Mouse (Mus musculus): Measurements from ENCODE around the gene Syp. TPM values are rescaled to one million over a fixed set of nuclear protein-coding genes. Genes with fewer than 3 reads are reported as not detected.
A peak's percentile ranks its signal among the peaks of the same experiment; 100 is the strongest.

Gene Syp
- polyA plus RNA-seq, 1 experiment from 2014 or later: 5.3 TPM

GRCm38 (mm10) chrX:7680864-7681263 is 42.6 kb downstream of the Syp start, which contains the start of gene Magix:
Gene Magix, minus strand, starts transcription at chrX:7681251.
- Histone ChIP-seq H3K4me3 (replicated peaks) (peak within 1 kb of the TSS; percentile 32), H3K36me3 (no peaks in the 10 kb centered on the region), H3K9me3 (replicated peaks) (no peaks in the 10 kb centered on the region), H3K4me2 (replicated peaks) (peak within 1 kb of the TSS; percentile 56), H3K27ac (replicated peaks) (no peak within 1 kb of the TSS), H3K27me3 (no peaks in the 10 kb centered on the region), H3K4me1 (no peaks in the 10 kb centered on the region), H3K9ac (no peak within 1 kb of the TSS)
- no peak for ATAC-seq (ENCODE audit: insufficient number of reproducible peaks, low FRiP score, low TSS enrichment, low read depth)
- WGBS: 63% methylated on average over 14 of the region's 14 CpGs

- Histone ChIP-seq H3K27ac (replicated peaks) (no peak overlapping the region), H3K9ac (no peak overlapping the region), H3K9me3 (replicated peaks) (no peaks in the 10 kb centered on the region), H3K4me3 (replicated peaks) (no peak overlapping the region), H3K36me3 (no peaks in the 10 kb centered on the region), H3K27me3 (no peaks in the 10 kb centered on the region), H3K4me2 (replicated peaks) (no peak overlapping the region), H3K4me1 (no peaks in the 10 kb centered on the region)
- ATAC-seq (ENCODE audit: insufficient number of reproducible peaks, low FRiP score, low TSS enrichment, low read depth): no peak
- WGBS: 77% methylated on average over 2 of the region's 2 CpGs
These were observed 50.0 kb downstream of the Syp start for GRCm38 (mm10) chrX:7688321-7688720.

DNA sequence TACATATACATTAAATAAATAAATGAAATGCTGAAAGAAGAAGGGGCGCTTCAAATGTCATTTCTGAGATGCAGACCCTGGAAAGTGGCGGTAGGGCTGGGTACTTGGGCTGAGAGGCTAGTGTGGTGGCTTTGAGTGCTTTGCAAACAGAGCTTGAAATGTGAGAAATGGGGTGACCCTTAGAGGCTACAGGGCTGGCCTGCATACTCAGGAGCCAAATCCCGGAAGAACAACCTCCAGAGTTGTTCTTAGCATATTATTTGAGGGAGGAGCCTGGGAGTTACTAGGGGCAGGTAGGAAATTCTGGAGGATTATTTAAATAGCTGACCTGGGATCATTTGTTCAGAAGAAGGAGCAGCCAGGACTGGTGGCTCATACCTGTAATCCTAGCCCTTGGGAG is 52.2 kb downstream of the Syp start:
- Histone ChIP-seq H3K4me2 (replicated peaks) (no peak overlapping the region), H3K36me3 (no peaks in the 10 kb centered on the region), H3K4me1 (no peaks in the 10 kb centered on the region), H3K27ac (replicated peaks) (no peak overlapping the region), H3K9ac (no peak overlapping the region), H3K27me3 (no peaks in the 10 kb centered on the region), H3K4me3 (replicated peaks) (no peak overlapping the region), H3K9me3 (replicated peaks) (no peaks in the 10 kb centered on the region)
- 54% methylated on average over 3 of the region's 3 CpGs for WGBS
- ATAC-seq (ENCODE audit: insufficient number of reproducible peaks, low FRiP score, low TSS enrichment, low read depth): no peak; the same call in 1 of the 2 replicates

- H3K4me1 ChIP-seq: no peaks in the 10 kb centered on the region
- no peaks in the 10 kb centered on the region for H3K27me3 ChIP-seq
- H3K27ac ChIP-seq (replicated peaks): no peak overlapping the region
- no peak overlapping the region for H3K4me2 ChIP-seq (replicated peaks)
- H3K9ac ChIP-seq: no peak overlapping the region
- H3K9me3 ChIP-seq (replicated peaks): no peaks in the 10 kb centered on the region
- no peak for ATAC-seq (ENCODE audit: insufficient number of reproducible peaks, low FRiP score, low TSS enrichment, low read depth)
- H3K36me3 ChIP-seq: no peaks in the 10 kb centered on the region
- WGBS: 37% methylated on average over 4 of the region's 4 CpGs
- H3K4me3 ChIP-seq (replicated peaks): no peak overlapping the region
These were observed 54.6 kb downstream of the Syp start for GRCm38 (mm10) chrX:7692862-7693261.

DNA sequence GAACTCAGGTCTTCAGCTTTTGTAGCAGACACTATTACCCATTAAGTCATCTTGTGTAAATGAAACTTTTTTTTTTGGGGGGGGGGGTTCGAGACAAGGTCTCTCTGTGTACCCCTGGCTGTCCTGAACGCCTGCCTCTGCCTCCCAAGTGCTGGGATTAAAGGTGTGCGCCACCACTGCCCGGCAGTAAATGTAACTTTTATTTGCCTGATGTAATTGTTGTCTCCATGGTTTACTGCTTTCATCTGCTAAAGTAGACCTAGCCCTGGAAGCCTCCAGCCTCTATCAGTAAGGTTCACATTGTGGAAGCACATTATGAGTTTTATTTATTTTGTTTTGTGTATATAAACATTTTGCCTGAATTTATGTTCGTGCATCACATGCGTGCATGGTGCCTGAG is 58.2 kb downstream of the Syp start:
- WGBS: 43% methylated on average over 6 of the region's 6 CpGs
- no peaks in the 10 kb centered on the region for H3K9me3 ChIP-seq (replicated peaks)
- H3K27ac ChIP-seq (replicated peaks): no peak overlapping the region
- peak overlapping the region; percentile 55 for H3K4me3 ChIP-seq (replicated peaks)
- peaks cover 4% of the 10 kb centered on the region; the same call in 1 of the 2 replicates for H3K4me1 ChIP-seq
- peak overlapping the region; percentile 29; the same call in 1 of the 2 replicates for H3K4me2 ChIP-seq (replicated peaks)
- ATAC-seq (ENCODE audit: insufficient number of reproducible peaks, low FRiP score, low TSS enrichment, low read depth): 0 out of 2 replicates have a peak, but pooled peaks have one; percentile 9
- H3K27me3 ChIP-seq: no peaks in the 10 kb centered on the region
- H3K9ac ChIP-seq: no peak overlapping the region
- 0 out of 2 replicates have a peak, but pooled peaks cover 7% of the 10 kb centered on the region for H3K36me3 ChIP-seq

DNA sequence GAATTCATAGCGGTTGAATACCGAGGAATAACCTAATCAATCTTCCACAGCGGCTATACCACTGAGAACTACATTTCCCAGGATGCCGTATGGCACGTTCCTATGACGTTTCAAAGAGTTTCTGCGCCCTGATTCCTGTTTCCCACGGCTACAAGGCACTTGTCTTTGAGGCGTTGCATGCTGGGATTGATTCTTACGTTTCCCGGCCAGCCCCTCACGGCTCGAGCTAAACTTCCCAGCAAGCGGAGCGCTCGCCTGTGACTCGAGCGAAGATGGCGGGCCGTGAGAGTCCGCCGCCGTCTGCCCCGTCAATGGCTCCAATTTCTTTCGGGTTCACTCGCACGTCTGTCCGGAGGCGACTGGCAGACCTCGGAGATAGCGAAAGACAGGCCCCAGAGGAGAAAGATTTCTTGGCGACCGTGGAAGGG is 58.7 kb downstream of the Syp start, which contains the start of gene Gpkow:
TSS of gene Gpkow (plus strand) at position 178 of the 428 bp plus-strand sequence.
- H3K36me3 ChIP-seq: 0 out of 2 replicates have a peak, but pooled peaks cover 11% of the 10 kb centered on the region
- WGBS: 11% methylated on average over 33 of the region's 33 CpGs
- H3K9ac ChIP-seq: peak within 1 kb of the TSS; percentile 51
- peak; percentile 94 for ATAC-seq (ENCODE audit: insufficient number of reproducible peaks, low FRiP score, low TSS enrichment, low read depth)
- H3K9me3 ChIP-seq (replicated peaks): no peaks in the 10 kb centered on the region
- no peaks in the 10 kb centered on the region for H3K27me3 ChIP-seq
- H3K27ac ChIP-seq (replicated peaks): 0 out of 2 replicates have a peak within 1 kb of the TSS, but pooled peaks have one; percentile 34
- H3K4me3 ChIP-seq (replicated peaks): peak within 1 kb of the TSS; percentile 55
- H3K4me1 ChIP-seq: peaks cover 4% of the 10 kb centered on the region; the same call in 1 of the 2 replicates
- peak within 1 kb of the TSS; percentile 49 for H3K4me2 ChIP-seq (replicated peaks)

Other genes starting within 250 kb of the Syp start
- 0.11 TPM in 2 replicates for gene Foxp3, start 64.8 kb upstream of the Syp start, polyA plus RNA-seq (2015; fragmentation: Nextera tagmentation; extraction: Ambion mirVana)
- gene Ppp1r3f, start 64.2 kb upstream of the Syp start, polyA plus RNA-seq (2015; fragmentation: Nextera tagmentation; extraction: Ambion mirVana): 2.3 and 2.6 TPM in 2 replicates
- gene Ccdc22, start 33.0 kb upstream of the Syp start, polyA plus RNA-seq (2015; fragmentation: Nextera tagmentation; extraction: Ambion mirVana): 27.4 and 29.9 TPM in 2 replicates
- gene Cacna1f, start 31.4 kb upstream of the Syp start, polyA plus RNA-seq (2015; fragmentation: Nextera tagmentation; extraction: Ambion mirVana): 0.03 and 0.11 TPM in 2 replicates
- gene Prickle3, start 18.8 kb downstream of the Syp start, polyA plus RNA-seq (2015; fragmentation: Nextera tagmentation; extraction: Ambion mirVana): 15.2 and 16.6 TPM in 2 replicates
- 171 and 180 TPM in 2 replicates for gene Plp2, start 32.9 kb downstream of the Syp start, polyA plus RNA-seq (2015; fragmentation: Nextera tagmentation; extraction: Ambion mirVana)
- 0.46 and 0.48 TPM in 2 replicates for gene Magix, start 42.8 kb downstream of the Syp start, polyA plus RNA-seq (2015; fragmentation: Nextera tagmentation; extraction: Ambion mirVana)
- gene Gpkow, start 58.7 kb downstream of the Syp start, polyA plus RNA-seq (2015; fragmentation: Nextera tagmentation; extraction: Ambion mirVana): 37.4 and 37.9 TPM in 2 replicates
- gene Wdr45, start 75.9 kb downstream of the Syp start, polyA plus RNA-seq (2015; fragmentation: Nextera tagmentation; extraction: Ambion mirVana): 40.6 and 48.0 TPM in 2 replicates
- 0.44 and 0.66 TPM in 2 replicates for gene Gm45208, start 83.8 kb downstream of the Syp start, polyA plus RNA-seq (2015; fragmentation: Nextera tagmentation; extraction: Ambion mirVana)
- 73.5 and 74.7 TPM in 2 replicates for gene Praf2, start 90.0 kb downstream of the Syp start, polyA plus RNA-seq (2015; fragmentation: Nextera tagmentation; extraction: Ambion mirVana)
- 17.2 and 22.1 TPM in 2 replicates for gene Ccdc120, start 112.4 kb downstream of the Syp start, polyA plus RNA-seq (2015; fragmentation: Nextera tagmentation; extraction: Ambion mirVana)
- 32.8 and 35.9 TPM in 2 replicates for gene Tfe3, start 124.1 kb downstream of the Syp start, polyA plus RNA-seq (2015; fragmentation: Nextera tagmentation; extraction: Ambion mirVana)
- 46.2 and 46.7 TPM in 2 replicates for gene Gripap1, start 151.3 kb downstream of the Syp start, polyA plus RNA-seq (2015; fragmentation: Nextera tagmentation; extraction: Ambion mirVana)
- 1.8 and 1.9 TPM in 2 replicates for gene Kcnd1, start 183.8 kb downstream of the Syp start, polyA plus RNA-seq (2015; fragmentation: Nextera tagmentation; extraction: Ambion mirVana)
- 51.3 and 53.9 TPM in 2 replicates for gene Otud5, start 202.9 kb downstream of the Syp start, polyA plus RNA-seq (2015; fragmentation: Nextera tagmentation; extraction: Ambion mirVana)
- 9.8 and 14.2 TPM in 2 replicates for gene Pim2, start 239.8 kb downstream of the Syp start, polyA plus RNA-seq (2015; fragmentation: Nextera tagmentation; extraction: Ambion mirVana)
- 55.0 and 55.5 TPM in 2 replicates for gene Slc35a2, start 245.6 kb downstream of the Syp start, polyA plus RNA-seq (2015; fragmentation: Nextera tagmentation; extraction: Ambion mirVana)